Mouse (Mus musculus) G1E (cell line): Measurements from ENCODE around the gene Klhl29.

Source experiments
- CTCF ChIP-seq: IDR thresholded peaks from 2 replicates; pipeline ENCODE4 v1.5.1; 2012; ENCODE audit warnings: low read depth, low read length, inconsistent platforms, mixed read lengths
- GATA1 ChIP-seq: IDR thresholded peaks from 2 replicates; pipeline ENCODE4 v1.6.1; 2012; ENCODE audit warnings: borderline replicate concordance, low read length, inconsistent platforms, mixed read lengths
- POLR2AphosphoS5 ChIP-seq: IDR thresholded peaks from 2 replicates; pipeline ENCODE4 v1.6.1; 2012; ENCODE audit warnings: low read depth, low read length, inconsistent platforms; ENCODE audit not compliant: insufficient replicate concordance
- TAL1 ChIP-seq: conservative IDR thresholded peaks from 2 replicates; pipeline ENCODE4 v1.6.1; 2012; ENCODE audit warnings: low read depth, low read length, inconsistent platforms, mixed read lengths

GRCm38 (mm10) chr12:5207172-5207571 is 168.3 kb downstream of the Klhl29 start:
- TF ChIP-seq CTCF = no peak
- TF ChIP-seq GATA1 = no peak
- no peak for TF ChIP-seq TAL1
- no peak for TF ChIP-seq POLR2AphosphoS5
